Mouse (Mus musculus) liver, embryonic 14.5 days (tissue): ENCODE measurements at regions not wholly inside any gene's neighbourhood (a gene's known extent, or its start where the extent isn't known, plus 50 kb on each side); places are given as distances from the start of the nearest gene placed in this dataset.

ENCODE experiments used
- ATAC-seq: fragments of 200-750 bp; cut with Nextera tagmentation; 2 replicates; pipeline ENCODE4 v1.8.0; 2017; ENCODE audit warnings: moderate number of reproducible peaks, mild to moderate bottlenecking, moderate library complexity; ENCODE audit not compliant: insufficient read depth
- DNase-seq, 3 experiments: peaks; one replicate each; pipeline ENCODE4 v3.0.0-alpha.2; 2012 to 2013; ENCODE audit warnings: low read depth in 3 of 3, low spot score in 3 of 3
- H3K27ac ChIP-seq: fragments of 300-500 bp; sonication (generic); 2 replicates; pipeline ENCODE4 v1.5.1; 2014; ENCODE audit warnings: moderate library complexity, mild to moderate bottlenecking, control low read depth, inconsistent platforms
- H3K27me3 ChIP-seq: fragments of 300-500 bp; sonication (generic); 2 replicates; pipeline ENCODE4 v1.6.1; 2014; ENCODE audit warnings: mild to moderate bottlenecking, low read length, moderate library complexity; ENCODE audit not compliant: control insufficient read depth, insufficient read depth
- H3K36me3 ChIP-seq: fragments of 300-500 bp; sonication (generic); replicated peaks from 2 replicates; pipeline ENCODE4 v1.6.1; 2014; ENCODE audit warnings: low read depth; ENCODE audit not compliant: control insufficient read depth, insufficient read depth
- H3K4me1 ChIP-seq, 2 experiments: fragments of 200-500 bp in 1 of 2; fragments of 300-500 bp in 1 of 2; sonication (generic) in 1 of 2; replicated peaks; 2 replicates each; pipeline ENCODE4 v1.6.1; 2012 to 2014; ENCODE audit warnings: antibody characterized with exemption in 1 of 2, inconsistent platforms in 1 of 2, low read length in 1 of 2; ENCODE audit not compliant: control insufficient read depth in 2 of 2, insufficient read depth in 2 of 2
- H3K4me2 ChIP-seq: fragments of 300-500 bp; sonication (generic); 2 replicates; pipeline ENCODE4 v1.6.1; 2014; ENCODE audit warnings: low read depth, mild to moderate bottlenecking, control low read depth, moderate library complexity
- H3K4me3 ChIP-seq, 2 experiments: fragments of 200-500 bp in 1 of 2; fragments of 300-500 bp in 1 of 2; sonication (generic) in 1 of 2; 2 replicates each; pipeline ENCODE4 v1.5.1; 2012 to 2014; ENCODE audit warnings: low read depth in 2 of 2, low read length in 2 of 2, mild to moderate bottlenecking in 2 of 2, control low read depth in 1 of 2, inconsistent platforms in 1 of 2, moderate library complexity in 1 of 2; ENCODE audit not compliant: insufficient read depth in 1 of 2
- H3K9ac ChIP-seq: fragments of 300-500 bp; sonication (generic); replicated peaks from 2 replicates; pipeline ENCODE4 v1.6.1; 2014; ENCODE audit warnings: mild to moderate bottlenecking, control low read depth, moderate library complexity
- H3K9me3 ChIP-seq: fragments of 300-500 bp; sonication (generic); 2 replicates; pipeline ENCODE4 v1.6.1; 2016; ENCODE audit warnings: low read length, mixed read lengths; ENCODE audit not compliant: control insufficient read depth
- CTCF ChIP-seq: IDR thresholded peaks from 2 replicates; pipeline ENCODE4 v1.5.1; 2016; ENCODE audit warnings: antibody characterized with exemption, low read depth, control low read depth
- EP300 ChIP-seq: IDR thresholded peaks from 2 replicates; pipeline ENCODE4 v1.6.1; 2016; ENCODE audit warnings: antibody characterized with exemption, low read depth
- WGBS: fragments of 180-500 bp; shearing (Covaris S2); extraction: QIAGEN DNeasy Blood & Tissue Kit; methylation state at CpG from one replicate; pipeline ENCODE4 v1.1.7; 2014; ENCODE audit not compliant: insufficient replicate concordance; 5-methylcytosine and 5-hydroxymethylcytosine counted together

DNA sequence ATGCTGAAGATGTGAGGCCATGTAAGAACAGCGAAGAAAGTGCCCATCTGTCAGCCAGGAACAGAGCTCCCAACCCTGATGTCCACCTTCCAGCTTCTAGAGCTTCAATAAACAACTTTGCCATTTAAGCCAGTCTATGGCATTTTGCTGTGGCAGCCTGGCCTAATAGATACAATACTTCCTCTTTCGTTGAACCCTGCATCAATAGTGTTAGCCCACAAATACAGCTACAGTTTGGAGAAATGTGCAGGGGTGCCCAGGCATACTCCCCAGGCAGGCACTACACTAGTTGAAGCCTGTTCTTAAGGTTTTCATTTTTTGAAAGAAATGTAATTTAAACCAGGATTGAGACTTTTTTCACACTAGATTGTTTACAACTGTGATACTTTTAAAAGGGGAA, 199.9 kb upstream of the Rnd3 start:
- Histone ChIP-seq H3K9ac (no peak overlapping the region), H3K4me3 (no peak overlapping the region), H3K4me2 (no peak overlapping the region), H3K9me3 (no peaks in the 10 kb centered on the region), H3K27me3 (no peaks in the 10 kb centered on the region), H3K36me3 (no peaks in the 10 kb centered on the region), H3K27ac (no peak overlapping the region), H3K4me1 (no peaks in the 10 kb centered on the region)
- TF ChIP-seq CTCF (no peak), EP300 (no peak)
- DNase-seq = no peak
- ATAC-seq = no peak
- WGBS = 29% methylated on average over 2 of the region's 2 CpGs

DNA sequence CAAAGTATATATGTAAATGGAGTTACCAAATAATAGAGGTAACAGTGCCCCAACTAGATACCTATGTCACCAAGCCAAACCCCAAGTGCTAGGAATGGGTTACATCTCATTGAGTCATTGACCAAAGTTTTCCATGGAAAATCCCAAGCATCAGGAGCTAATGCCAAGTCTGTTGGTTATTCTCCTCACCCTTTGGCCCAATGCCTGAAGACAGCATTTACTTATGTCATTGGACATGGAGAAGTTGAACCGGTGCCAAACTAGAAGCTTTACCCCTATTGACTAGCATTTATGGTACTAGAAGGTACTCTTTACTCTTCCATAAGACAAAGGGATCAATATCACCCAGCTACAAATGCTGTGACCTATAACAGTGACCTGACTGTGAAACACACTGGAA, 198.2 kb upstream of the Rnd3 start:
- Histone ChIP-seq H3K4me3 (no peak overlapping the region), H3K27ac (no peak overlapping the region), H3K9me3 (no peaks in the 10 kb centered on the region), H3K36me3 (no peaks in the 10 kb centered on the region), H3K4me2 (no peak overlapping the region), H3K9ac (no peak overlapping the region), H3K4me1 (no peaks in the 10 kb centered on the region), H3K27me3 (no peaks in the 10 kb centered on the region)
- no peak for TF ChIP-seq EP300
- no peak for TF ChIP-seq CTCF
- no peak for ATAC-seq
- no peak for DNase-seq
- 69% methylated on average over 1 of the region's 1 CpGs for WGBS

DNA sequence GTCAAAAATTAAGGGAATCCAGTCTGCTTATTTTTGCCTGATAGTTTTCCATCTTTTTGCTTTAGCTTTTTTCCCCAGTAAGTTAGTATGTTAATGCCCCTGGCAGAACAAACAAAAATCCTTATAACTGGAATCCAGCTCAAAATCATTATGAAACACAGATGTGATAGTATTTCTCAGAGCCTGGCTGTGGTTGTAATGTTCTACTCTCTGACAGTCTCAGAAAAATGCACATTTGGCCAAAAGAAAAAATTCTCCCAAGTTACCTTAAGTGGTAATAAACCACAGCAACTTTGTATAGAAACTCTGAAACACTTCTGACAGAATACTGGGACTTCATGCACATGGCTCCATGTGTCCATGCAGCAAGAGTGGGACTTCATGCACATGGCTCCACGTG, 193.5 kb upstream of the Rnd3 start:
- H3K4me3 ChIP-seq = no peak overlapping the region
- no peak overlapping the region for H3K4me2 ChIP-seq
- DNase-seq = no peak
- TF ChIP-seq CTCF = no peak
- TF ChIP-seq EP300 = no peak
- H3K4me1 ChIP-seq = no peaks in the 10 kb centered on the region
- no peaks in the 10 kb centered on the region for H3K27me3 ChIP-seq
- no peak overlapping the region for H3K27ac ChIP-seq
- 11% methylated on average over 1 of the region's 1 CpGs for WGBS
- no peak overlapping the region for H3K9ac ChIP-seq
- no peak for ATAC-seq
- H3K36me3 ChIP-seq = no peaks in the 10 kb centered on the region
- H3K9me3 ChIP-seq = no peaks in the 10 kb centered on the region

DNA sequence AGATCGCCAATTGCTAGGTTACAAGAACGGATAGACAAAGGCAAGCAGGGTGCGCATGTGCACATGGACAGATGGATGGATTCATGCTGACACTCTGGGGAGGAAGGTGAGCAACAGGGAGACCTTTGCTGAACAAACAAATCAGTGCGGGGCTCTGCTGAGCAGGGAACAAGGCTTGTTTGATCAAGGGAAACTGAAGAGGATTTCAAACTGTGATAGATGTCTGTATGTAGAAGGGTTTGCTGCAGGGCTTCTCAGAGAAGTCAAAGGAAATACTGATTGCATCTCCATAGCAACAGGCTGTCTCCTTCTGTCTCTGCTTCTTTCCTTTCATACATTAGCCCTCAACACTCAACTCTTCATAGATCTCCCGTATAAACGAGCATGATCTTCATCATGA, 185.5 kb upstream of the Rnd3 start:
- no peaks in the 10 kb centered on the region for H3K9me3 ChIP-seq
- no peaks in the 10 kb centered on the region for H3K4me1 ChIP-seq
- TF ChIP-seq EP300 (no peak), CTCF (no peak)
- no peaks in the 10 kb centered on the region for H3K36me3 ChIP-seq
- no peak overlapping the region for H3K4me3 ChIP-seq
- no peak overlapping the region for H3K4me2 ChIP-seq
- WGBS = 64% methylated on average over 6 of the region's 6 CpGs
- no peak overlapping the region for H3K9ac ChIP-seq
- DNase-seq = no peak
- H3K27ac ChIP-seq = no peak overlapping the region
- no peak for ATAC-seq
- H3K27me3 ChIP-seq = no peaks in the 10 kb centered on the region

DNA sequence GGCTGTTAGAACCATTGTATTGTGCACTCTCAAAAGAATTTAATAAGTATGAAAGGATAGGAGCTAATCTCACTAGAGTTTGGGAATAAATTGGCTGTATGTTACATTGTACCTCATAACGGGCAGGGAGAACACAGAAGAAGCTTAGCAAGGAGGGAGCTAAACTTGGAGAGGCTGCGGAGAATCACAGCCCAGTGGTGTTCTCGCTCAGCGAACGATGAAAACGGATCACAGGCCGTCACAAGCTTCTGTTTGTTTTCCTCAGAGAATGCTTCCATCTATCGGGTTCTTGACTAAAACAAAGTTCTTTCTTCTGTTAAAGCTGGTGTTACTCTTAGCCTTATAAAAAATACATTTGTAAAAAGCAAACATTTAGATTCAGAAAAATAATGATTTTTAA, 178.2 kb upstream of the Rnd3 start:
- Histone ChIP-seq H3K4me1 (no peaks in the 10 kb centered on the region), H3K36me3 (no peaks in the 10 kb centered on the region), H3K27me3 (no peaks in the 10 kb centered on the region), H3K4me2 (no peak overlapping the region), H3K9me3 (no peaks in the 10 kb centered on the region), H3K9ac (no peak overlapping the region), H3K4me3 (no peak overlapping the region), H3K27ac (no peak overlapping the region)
- no peak for DNase-seq
- ATAC-seq = no peak
- no peak for TF ChIP-seq CTCF
- WGBS = 78% methylated on average over 8 of the region's 8 CpGs

DNA sequence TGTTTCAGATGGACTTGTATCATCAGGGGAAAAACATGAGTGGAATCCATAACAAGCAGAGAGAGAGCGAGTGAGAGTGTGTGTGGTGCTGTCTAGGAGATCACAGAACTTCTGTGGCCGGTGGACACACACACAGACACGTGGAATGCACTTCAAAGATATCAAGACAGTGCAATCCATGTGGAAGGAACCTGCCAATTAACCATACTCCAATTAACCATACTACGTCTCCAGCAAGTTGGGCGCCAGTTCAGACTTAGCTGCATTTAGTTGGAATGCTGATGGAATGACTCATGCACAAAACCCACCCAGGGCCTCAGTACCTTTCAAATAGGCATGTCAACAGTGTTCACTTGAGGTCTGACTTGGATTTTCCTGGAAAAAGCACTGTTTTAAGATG, 172.8 kb upstream of the Rnd3 start:
- no peak overlapping the region for H3K4me3 ChIP-seq
- 55% methylated on average over 5 of the region's 5 CpGs for WGBS
- no peak overlapping the region for H3K27ac ChIP-seq
- H3K36me3 ChIP-seq = no peaks in the 10 kb centered on the region
- no peaks in the 10 kb centered on the region for H3K9me3 ChIP-seq
- no peaks in the 10 kb centered on the region for H3K4me1 ChIP-seq
- ATAC-seq = no peak
- no peaks in the 10 kb centered on the region for H3K27me3 ChIP-seq
- H3K9ac ChIP-seq = no peak overlapping the region
- no peak for DNase-seq
- TF ChIP-seq CTCF = no peak
- no peak for TF ChIP-seq EP300
- no peak overlapping the region for H3K4me2 ChIP-seq
